Mouse (Mus musculus) liver, adult 2 months (tissue): ENCODE measurements around the gene Leprot.
A peak's percentile ranks its signal among the peaks of the same experiment; 100 is the strongest.

Experiments
- CTCF ChIP-seq: fragments of 200-500 bp; IDR thresholded peaks from 2 replicates; pipeline ENCODE4 v1.5.1; 2011; ENCODE audit warnings: low read depth, low read length, control low read depth
- POLR2A ChIP-seq: fragments of 200-500 bp; IDR thresholded peaks from 2 replicates; pipeline ENCODE4 v1.6.1; 2011; ENCODE audit warnings: low read length, control low read depth; ENCODE audit not compliant: insufficient read depth; ENCODE audit errors: extremely low read depth

- TF ChIP-seq CTCF (no peak), POLR2A (peak; percentile 76)
Observed at GRCm38 (mm10) chr4:101647196-101647905, at the start of gene Leprot.
